Mouse (Mus musculus): Measurements from ENCODE around the gene Pitpnb. TPM values are rescaled to one million over a fixed set of nuclear protein-coding genes. Genes with fewer than 3 reads are reported as not detected.

The Pitpnb gene
- polyA plus RNA-seq, 1 experiment from 2014 or later, result 99.7 TPM

GRCm38 (mm10) chr5:111376276-111377020, 45.9 kb downstream of the Pitpnb start:
- no peaks in the 10 kb centered on the region for H3K9me3 ChIP-seq (ENCODE audit: control insufficient read depth, low read length)
- peak overlapping the region; percentile 72 for H3K27ac ChIP-seq (replicated peaks; ENCODE audit: low read depth, low read length)
- no peak overlapping the region for H3K4me2 ChIP-seq (ENCODE audit: low read depth, low read length)
- WGBS, result 48% methylated on average over 24 of the region's 24 CpGs
- ATAC-seq (ENCODE audit: low read depth), result peak; percentile 73
- 0 out of 2 replicates have a peak overlapping the region, but pooled peaks have one; percentile 6 for H3K9ac ChIP-seq (ENCODE audit: low read depth, low read length)
- peaks cover 32% of the 10 kb centered on the region for H3K4me1 ChIP-seq (ENCODE audit: control insufficient read depth, insufficient read depth, low read length)
- peak; percentile 92 for DNase-seq (ENCODE audit: low spot score)
- H3K36me3 ChIP-seq (ENCODE audit: control insufficient read depth, insufficient read depth, low read length), result peaks cover 75% of the 10 kb centered on the region
- H3K27me3 ChIP-seq (replicated peaks; ENCODE audit: control insufficient read depth, insufficient read depth, low read length), result no peaks in the 10 kb centered on the region
- H3K4me3 ChIP-seq (ENCODE audit: low read depth, low read length), result no peak overlapping the region

- no peak overlapping the region for H3K4me2 ChIP-seq (ENCODE audit: low read depth, low read length)
- WGBS, result 61% methylated on average over 7 of the region's 7 CpGs
- H3K9me3 ChIP-seq (ENCODE audit: control insufficient read depth, low read length), result no peaks in the 10 kb centered on the region
- no peak overlapping the region for H3K9ac ChIP-seq (ENCODE audit: low read depth, low read length)
- no peak overlapping the region for H3K4me3 ChIP-seq (ENCODE audit: low read depth, low read length)
- H3K27ac ChIP-seq (replicated peaks; ENCODE audit: low read depth, low read length), result 0 out of 2 replicates have a peak overlapping the region, but pooled peaks have one; percentile 6
- no peak for ATAC-seq (ENCODE audit: low read depth)
- peaks cover 68% of the 10 kb centered on the region for H3K36me3 ChIP-seq (ENCODE audit: control insufficient read depth, insufficient read depth, low read length)
- no peak for DNase-seq (ENCODE audit: low spot score)
- peaks cover 32% of the 10 kb centered on the region for H3K4me1 ChIP-seq (ENCODE audit: control insufficient read depth, insufficient read depth, low read length)
- no peaks in the 10 kb centered on the region for H3K27me3 ChIP-seq (replicated peaks; ENCODE audit: control insufficient read depth, insufficient read depth, low read length)
Measured at GRCm38 (mm10) chr5:111378126-111378993, 47.8 kb downstream of the Pitpnb start.

- no peak overlapping the region for H3K9ac ChIP-seq (ENCODE audit: low read depth, low read length)
- H3K36me3 ChIP-seq (ENCODE audit: control insufficient read depth, insufficient read depth, low read length), result peaks cover 85% of the 10 kb centered on the region
- no peak overlapping the region for H3K4me2 ChIP-seq (ENCODE audit: low read depth, low read length)
- H3K9me3 ChIP-seq (ENCODE audit: control insufficient read depth, low read length), result no peaks in the 10 kb centered on the region
- H3K4me3 ChIP-seq (ENCODE audit: low read depth, low read length), result no peak overlapping the region
- 44% methylated on average over 5 of the region's 5 CpGs for WGBS
- no peak for ATAC-seq (ENCODE audit: low read depth)
- peak; percentile 57 for DNase-seq (ENCODE audit: low spot score)
- H3K27me3 ChIP-seq (replicated peaks; ENCODE audit: control insufficient read depth, insufficient read depth, low read length), result no peaks in the 10 kb centered on the region
- peaks cover 9% of the 10 kb centered on the region for H3K4me1 ChIP-seq (ENCODE audit: control insufficient read depth, insufficient read depth, low read length)
- 0 out of 2 replicates have a peak overlapping the region, but pooled peaks have one; percentile 44 for H3K27ac ChIP-seq (replicated peaks; ENCODE audit: low read depth, low read length)
Measured at GRCm38 (mm10) chr5:111383335-111383734, 52.8 kb downstream of the Pitpnb start.

GRCm38 (mm10) chr5:111390911-111391310, 60.3 kb downstream of the Pitpnb start:
- WGBS, result 70% methylated on average over 10 of the region's 10 CpGs
- Histone ChIP-seq H3K4me1 (ENCODE audit: control insufficient read depth, insufficient read depth, low read length) (peaks cover 32% of the 10 kb centered on the region), H3K27ac (replicated peaks; ENCODE audit: low read depth, low read length) (no peak overlapping the region), H3K27me3 (replicated peaks; ENCODE audit: control insufficient read depth, insufficient read depth, low read length) (no peaks in the 10 kb centered on the region), H3K4me3 (ENCODE audit: low read depth, low read length) (no peak overlapping the region), H3K9me3 (ENCODE audit: control insufficient read depth, low read length) (no peaks in the 10 kb centered on the region), H3K4me2 (ENCODE audit: low read depth, low read length) (no peak overlapping the region), H3K9ac (ENCODE audit: low read depth, low read length) (no peak overlapping the region), H3K36me3 (ENCODE audit: control insufficient read depth, insufficient read depth, low read length) (peaks cover 31% of the 10 kb centered on the region)
- ATAC-seq (ENCODE audit: low read depth) (no peak), DNase-seq (ENCODE audit: low spot score) (no peak)

- H3K4me3 ChIP-seq (ENCODE audit: low read depth, low read length), result no peak overlapping the region
Measured at GRCm38 (mm10) chr5:111391485-111391884, 60.9 kb downstream of the Pitpnb start.

GRCm38 (mm10) chr5:111393346-111394197, 63.0 kb downstream of the Pitpnb start:
- peak overlapping the region; percentile 83 for H3K27ac ChIP-seq (replicated peaks; ENCODE audit: low read depth, low read length)
- H3K4me1 ChIP-seq (ENCODE audit: control insufficient read depth, insufficient read depth, low read length), result peaks cover 58% of the 10 kb centered on the region
- peak overlapping the region; percentile 49 for H3K4me2 ChIP-seq (ENCODE audit: low read depth, low read length)
- peaks cover 8% of the 10 kb centered on the region; the same call in 1 of the 2 replicates for H3K36me3 ChIP-seq (ENCODE audit: control insufficient read depth, insufficient read depth, low read length)
- ATAC-seq (ENCODE audit: low read depth) (peak; percentile 83), DNase-seq (ENCODE audit: low spot score) (peak; percentile 95)
- WGBS, result 9% methylated on average over 17 of the region's 17 CpGs
- peak overlapping the region; percentile 26; the same call in 1 of the 2 replicates for H3K9ac ChIP-seq (ENCODE audit: low read depth, low read length)
- no peaks in the 10 kb centered on the region for H3K27me3 ChIP-seq (replicated peaks; ENCODE audit: control insufficient read depth, insufficient read depth, low read length)
- 0 out of 2 replicates have a peak overlapping the region, but pooled peaks have one; percentile 10 for H3K4me3 ChIP-seq (ENCODE audit: low read depth, low read length)
- no peaks in the 10 kb centered on the region for H3K9me3 ChIP-seq (ENCODE audit: control insufficient read depth, low read length)

More at GRCm38 (mm10) chr5:111391485-111391884, 60.9 kb downstream of the Pitpnb start:
- WGBS, result 84% methylated on average over 6 of the region's 6 CpGs
- DNase-seq (ENCODE audit: low spot score) (no peak), ATAC-seq (ENCODE audit: low read depth) (no peak)
- H3K9ac ChIP-seq (ENCODE audit: low read depth, low read length), result no peak overlapping the region
- H3K9me3 ChIP-seq (ENCODE audit: control insufficient read depth, low read length), result no peaks in the 10 kb centered on the region
- no peak overlapping the region for H3K27ac ChIP-seq (replicated peaks; ENCODE audit: low read depth, low read length)
- H3K27me3 ChIP-seq (replicated peaks; ENCODE audit: control insufficient read depth, insufficient read depth, low read length), result no peaks in the 10 kb centered on the region
- peaks cover 38% of the 10 kb centered on the region for H3K4me1 ChIP-seq (ENCODE audit: control insufficient read depth, insufficient read depth, low read length)
- no peak overlapping the region for H3K4me2 ChIP-seq (ENCODE audit: low read depth, low read length)
- H3K36me3 ChIP-seq (ENCODE audit: control insufficient read depth, insufficient read depth, low read length), result peaks cover 27% of the 10 kb centered on the region

GRCm38 (mm10) chr5:111394198-111395053, 63.9 kb downstream of the Pitpnb start:
- peaks cover 62% of the 10 kb centered on the region for H3K4me1 ChIP-seq (ENCODE audit: control insufficient read depth, insufficient read depth, low read length)

More at GRCm38 (mm10) chr5:111394198-111395053, 63.9 kb downstream of the Pitpnb start:
- Histone ChIP-seq H3K27ac (replicated peaks; ENCODE audit: low read depth, low read length) (peak overlapping the region; percentile 83), H3K4me2 (ENCODE audit: low read depth, low read length) (peak overlapping the region; percentile 49), H3K36me3 (ENCODE audit: control insufficient read depth, insufficient read depth, low read length) (peaks cover 3% of the 10 kb centered on the region; the same call in 1 of the 2 replicates), H3K4me3 (ENCODE audit: low read depth, low read length) (0 out of 2 replicates have a peak overlapping the region, but pooled peaks have one; percentile 10), H3K9ac (ENCODE audit: low read depth, low read length) (peak overlapping the region; percentile 26), H3K9me3 (ENCODE audit: control insufficient read depth, low read length) (no peaks in the 10 kb centered on the region), H3K27me3 (replicated peaks; ENCODE audit: control insufficient read depth, insufficient read depth, low read length) (no peaks in the 10 kb centered on the region)
- DNase-seq (ENCODE audit: low spot score) (peak; percentile 91), ATAC-seq (ENCODE audit: low read depth) (peak; percentile 26)
- WGBS, result 4% methylated on average over 15 of the region's 15 CpGs

Measured in embryonic facial prominence, embryonic 14.5 days (tissue).